Mouse (Mus musculus): Measurements from ENCODE around the gene Lrrc26. TPM values are rescaled to one million over a fixed set of nuclear protein-coding genes. Genes with fewer than 3 reads are reported as not detected.
A peak's percentile ranks its signal among the peaks of the same experiment; 100 is the strongest.

Lrrc26 gene
- polyA plus RNA-seq (2014; fragmentation: Nextera tagmentation; extraction: Ambion mirVana), result not detected in 2 replicates

DNA sequence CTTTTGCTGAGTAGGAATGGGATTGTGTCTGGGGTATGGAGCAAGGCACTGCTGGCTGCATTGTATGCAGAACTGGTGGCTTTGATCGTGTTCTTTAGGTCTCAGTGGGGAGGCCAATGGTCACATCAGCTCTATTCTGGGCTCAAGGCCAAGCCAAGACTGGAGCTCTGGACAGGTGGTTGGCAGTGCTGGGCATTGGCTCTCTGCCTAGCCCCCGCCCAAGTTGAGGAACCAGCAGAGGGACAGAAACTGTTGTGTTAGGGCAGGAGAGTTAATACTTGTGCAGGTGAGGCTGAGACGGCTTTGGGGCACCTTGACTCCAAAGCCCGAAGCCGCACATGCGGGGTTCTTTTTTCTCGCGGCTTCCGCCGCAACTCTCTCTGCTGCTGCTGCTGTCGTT lies at the start of gene Lrrc26:
Gene Lrrc26, plus strand, starts transcription at position 265 of the 400 bp plus-strand sequence.
- H3K27ac ChIP-seq (replicated peaks in 1 of 2; ENCODE audit: control insufficient read depth in 1 of 2, insufficient read depth in 1 of 2, low read depth in 2 of 2, low read length in 2 of 2), result no peak within 1 kb of the TSS
- H3K4me1 ChIP-seq (ENCODE audit: control insufficient read depth in 2 of 2, insufficient read depth in 2 of 2, low read length in 2 of 2), result peaks cover 0 to 16% of the 10 kb centered on the region in 2 experiments; a peak in 3 of 4 replicates
- no peak within 1 kb of the TSS for H3K9ac ChIP-seq (ENCODE audit: low read length)
- no peak for ATAC-seq (ENCODE audit: insufficient number of reproducible peaks, insufficient read depth, low FRiP score, low read depth)
- H3K9me3 ChIP-seq (ENCODE audit: control insufficient read depth, low read length), result no peaks in the 10 kb centered on the region
- peak within 1 kb of the TSS; percentile 47 for H3K4me2 ChIP-seq (ENCODE audit: low read length)
- 7% methylated on average over 11 of the region's 11 CpGs for WGBS
- H3K36me3 ChIP-seq (ENCODE audit: control insufficient read depth, insufficient read depth, low read length), result peaks cover 19% of the 10 kb centered on the region
- H3K4me3 ChIP-seq (ENCODE audit: control insufficient read depth in 1 of 2, insufficient read depth in 1 of 2, low read depth in 1 of 2, low read length in 2 of 2), result peak within 1 kb of the TSS; percentile 14 to 19; a peak in 3 of 4 replicates
- peaks cover 69% of the 10 kb centered on the region for H3K27me3 ChIP-seq (ENCODE audit: control insufficient read depth, insufficient read depth, low read length)

DNA sequence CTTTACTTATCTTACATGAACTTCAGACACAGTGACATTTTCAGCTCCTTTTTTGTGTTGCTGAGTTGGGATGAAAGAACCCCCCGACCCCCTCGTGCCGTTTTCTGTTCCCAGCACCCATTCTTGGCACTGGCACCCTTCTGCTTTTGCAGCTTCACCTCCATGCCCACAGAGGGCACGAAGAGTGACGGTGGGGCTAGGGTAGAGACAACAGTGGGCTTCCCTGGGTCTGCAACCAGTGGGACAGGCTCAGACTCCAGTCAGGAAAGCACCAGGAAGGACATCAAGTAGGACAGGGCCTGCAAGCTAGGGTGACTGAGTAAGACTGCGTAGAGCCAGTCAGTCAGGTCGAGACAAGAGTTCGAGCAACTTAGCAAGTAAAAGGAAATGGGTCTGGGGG lies 49.4 kb upstream of the Lrrc26 start:
- H3K9me3 ChIP-seq (ENCODE audit: control insufficient read depth, low read length), result no peaks in the 10 kb centered on the region
- no peaks in the 10 kb centered on the region for H3K36me3 ChIP-seq (ENCODE audit: control insufficient read depth, insufficient read depth, low read length)
- WGBS, result 53% methylated on average over 8 of the region's 8 CpGs
- H3K27ac ChIP-seq (replicated peaks in 1 of 2; ENCODE audit: control insufficient read depth in 1 of 2, insufficient read depth in 1 of 2, low read depth in 2 of 2, low read length in 2 of 2), result no peak overlapping the region
- peaks cover 28% of the 10 kb centered on the region for H3K27me3 ChIP-seq (ENCODE audit: control insufficient read depth, insufficient read depth, low read length)
- peak overlapping the region; percentile 2; the same call in 1 of the 2 replicates for H3K9ac ChIP-seq (ENCODE audit: low read length)
- ATAC-seq (ENCODE audit: insufficient number of reproducible peaks, insufficient read depth, low FRiP score, low read depth), result no peak
- H3K4me2 ChIP-seq (ENCODE audit: low read length), result peak overlapping the region; percentile 98
- H3K4me3 ChIP-seq (ENCODE audit: control insufficient read depth in 1 of 2, insufficient read depth in 1 of 2, low read depth in 1 of 2, low read length in 2 of 2), result peak overlapping the region; percentile 19 to 28; a peak in 3 of 4 replicates
- peaks cover 8 to 18% of the 10 kb centered on the region in 2 experiments for H3K4me1 ChIP-seq (ENCODE audit: control insufficient read depth in 2 of 2, insufficient read depth in 2 of 2, low read length in 2 of 2)

DNA sequence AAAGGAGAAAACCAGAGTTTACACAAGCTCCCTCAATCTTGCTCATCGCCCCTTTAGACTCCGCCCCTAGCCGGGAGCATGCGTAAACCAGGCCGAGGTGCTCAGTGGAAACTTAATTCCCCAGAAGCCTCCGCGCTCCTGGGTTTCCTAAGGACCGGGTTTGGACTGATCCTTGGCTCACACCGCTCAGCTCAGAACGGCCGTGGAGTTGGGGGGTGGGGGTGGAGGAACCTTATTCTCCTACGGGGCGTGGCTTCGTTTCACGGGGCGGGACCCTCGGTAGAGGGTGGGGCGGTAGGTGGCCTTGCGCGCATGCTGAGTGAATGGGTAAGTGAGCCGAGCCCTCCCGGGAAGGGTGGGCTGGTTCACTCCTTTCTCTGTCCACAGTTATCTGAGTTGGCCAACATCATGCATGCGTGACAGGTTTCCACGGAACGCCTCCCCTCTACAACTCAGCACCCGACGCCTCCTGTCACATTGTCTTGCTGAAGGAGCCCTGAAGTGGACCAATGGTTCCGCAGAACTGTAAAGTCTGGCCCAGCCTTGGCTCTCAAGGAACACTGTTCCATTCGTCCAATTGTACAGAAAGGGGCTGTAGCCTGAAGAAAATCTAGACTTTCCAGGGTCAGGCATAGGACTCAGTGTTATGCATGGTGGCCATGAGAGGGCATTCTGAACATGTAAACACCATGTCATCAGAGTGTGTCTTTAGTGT lies 48.8 kb upstream of the Lrrc26 start:
- WGBS, result 2% methylated on average over 29 of the region's 29 CpGs
- Histone ChIP-seq H3K27ac (replicated peaks in 1 of 2; ENCODE audit: control insufficient read depth in 1 of 2, insufficient read depth in 1 of 2, low read depth in 2 of 2, low read length in 2 of 2) (no peak overlapping the region), H3K36me3 (ENCODE audit: control insufficient read depth, insufficient read depth, low read length) (no peaks in the 10 kb centered on the region), H3K4me1 (ENCODE audit: control insufficient read depth in 2 of 2, insufficient read depth in 2 of 2, low read length in 2 of 2) (peaks cover 8 to 18% of the 10 kb centered on the region in 2 experiments), H3K4me2 (ENCODE audit: low read length) (peak overlapping the region; percentile 98), H3K27me3 (ENCODE audit: control insufficient read depth, insufficient read depth, low read length) (peaks cover 28% of the 10 kb centered on the region), H3K9ac (ENCODE audit: low read length) (peak overlapping the region; percentile 2; the same call in 1 of the 2 replicates), H3K4me3 (ENCODE audit: control insufficient read depth in 1 of 2, insufficient read depth in 1 of 2, low read depth in 1 of 2, low read length in 2 of 2) (peak overlapping the region; percentile 19 to 28), H3K9me3 (ENCODE audit: control insufficient read depth, low read length) (no peaks in the 10 kb centered on the region)
- peak; percentile 64 for ATAC-seq (ENCODE audit: insufficient number of reproducible peaks, insufficient read depth, low FRiP score, low read depth)

DNA sequence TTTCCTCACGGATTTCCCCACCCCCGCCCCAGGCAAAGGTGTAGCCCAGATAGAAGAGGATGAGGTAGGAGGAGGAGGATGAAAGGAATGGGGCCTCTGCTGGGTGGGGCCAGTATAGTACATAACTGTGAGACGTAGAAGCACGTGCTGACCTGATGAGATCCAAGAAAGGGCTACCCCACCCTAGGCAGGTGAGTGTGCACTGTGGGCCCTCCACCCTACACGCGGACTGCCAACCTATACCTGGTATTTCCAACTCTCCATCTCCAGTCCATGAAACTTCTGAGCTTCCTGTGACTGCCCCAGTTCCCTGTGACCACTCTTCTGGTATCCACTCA lies 48.3 kb upstream of the Lrrc26 start:
- Histone ChIP-seq H3K4me3 (ENCODE audit: control insufficient read depth in 1 of 2, insufficient read depth in 1 of 2, low read depth in 1 of 2, low read length in 2 of 2) (peak overlapping the region; percentile 47 to 53), H3K36me3 (ENCODE audit: control insufficient read depth, insufficient read depth, low read length) (no peaks in the 10 kb centered on the region), H3K4me1 (ENCODE audit: control insufficient read depth in 2 of 2, insufficient read depth in 2 of 2, low read length in 2 of 2) (peaks cover 8 to 18% of the 10 kb centered on the region in 2 experiments), H3K4me2 (ENCODE audit: low read length) (peak overlapping the region; percentile 98), H3K9ac (ENCODE audit: low read length) (peak overlapping the region; percentile 2; the same call in 1 of the 2 replicates), H3K9me3 (ENCODE audit: control insufficient read depth, low read length) (no peaks in the 10 kb centered on the region), H3K27me3 (ENCODE audit: control insufficient read depth, insufficient read depth, low read length) (peaks cover 28% of the 10 kb centered on the region), H3K27ac (replicated peaks in 1 of 2; ENCODE audit: control insufficient read depth in 1 of 2, insufficient read depth in 1 of 2, low read depth in 2 of 2, low read length in 2 of 2) (no peak overlapping the region)
- WGBS, result 20% methylated on average over 6 of the region's 6 CpGs
- ATAC-seq (ENCODE audit: insufficient number of reproducible peaks, insufficient read depth, low FRiP score, low read depth), result no peak

DNA sequence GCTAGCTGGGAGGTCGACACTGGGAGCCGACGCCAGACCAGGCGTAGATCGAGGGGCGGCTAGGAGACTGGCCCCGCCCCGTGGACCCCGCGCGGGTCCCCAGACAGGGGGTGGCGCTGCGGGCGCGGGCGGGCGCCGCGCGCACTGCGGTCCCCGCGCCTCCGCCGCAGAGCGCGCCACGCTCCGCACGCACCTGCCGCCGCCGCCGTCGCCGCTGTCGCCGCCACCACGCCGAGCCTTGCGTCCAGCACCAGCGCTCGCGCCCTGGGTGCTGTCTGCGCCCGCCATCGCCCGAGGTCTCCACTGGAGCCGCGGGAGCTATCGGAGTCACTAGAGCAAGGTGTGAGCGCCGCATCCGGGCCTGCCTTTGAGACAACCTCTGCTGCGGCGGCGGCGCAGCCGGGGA lies 47.6 kb upstream of the Lrrc26 start, which contains the start of the genes Rnf208 and Cysrt1:
Gene Rnf208, plus strand, starts transcription at position 155 of the 406 bp plus-strand sequence.
Gene Cysrt1, minus strand, starts transcription at position 352 of the 406 bp plus-strand sequence.
- Histone ChIP-seq H3K4me1 (ENCODE audit: control insufficient read depth in 2 of 2, insufficient read depth in 2 of 2, low read length in 2 of 2) (peaks cover 8 to 18% of the 10 kb centered on the region in 2 experiments), H3K27ac (replicated peaks in 1 of 2; ENCODE audit: control insufficient read depth in 1 of 2, insufficient read depth in 1 of 2, low read depth in 2 of 2, low read length in 2 of 2) (no peak within 1 kb of the TSS), H3K9ac (ENCODE audit: low read length) (peak within 1 kb of the TSS; percentile 77), H3K4me3 (ENCODE audit: control insufficient read depth in 1 of 2, insufficient read depth in 1 of 2, low read depth in 1 of 2, low read length in 2 of 2) (peak within 1 kb of the TSS; percentile 47 to 53), H3K27me3 (ENCODE audit: control insufficient read depth, insufficient read depth, low read length) (peaks cover 28% of the 10 kb centered on the region), H3K4me2 (ENCODE audit: low read length) (peak within 1 kb of the TSS; percentile 98), H3K9me3 (ENCODE audit: control insufficient read depth, low read length) (no peaks in the 10 kb centered on the region), H3K36me3 (ENCODE audit: control insufficient read depth, insufficient read depth, low read length) (peaks cover under 1% of the 10 kb centered on the region; the same call in 1 of the 2 replicates)
- no peak for ATAC-seq (ENCODE audit: insufficient number of reproducible peaks, insufficient read depth, low FRiP score, low read depth)
- WGBS, result under 1% methylated on average over 55 of the region's 59 CpGs

DNA sequence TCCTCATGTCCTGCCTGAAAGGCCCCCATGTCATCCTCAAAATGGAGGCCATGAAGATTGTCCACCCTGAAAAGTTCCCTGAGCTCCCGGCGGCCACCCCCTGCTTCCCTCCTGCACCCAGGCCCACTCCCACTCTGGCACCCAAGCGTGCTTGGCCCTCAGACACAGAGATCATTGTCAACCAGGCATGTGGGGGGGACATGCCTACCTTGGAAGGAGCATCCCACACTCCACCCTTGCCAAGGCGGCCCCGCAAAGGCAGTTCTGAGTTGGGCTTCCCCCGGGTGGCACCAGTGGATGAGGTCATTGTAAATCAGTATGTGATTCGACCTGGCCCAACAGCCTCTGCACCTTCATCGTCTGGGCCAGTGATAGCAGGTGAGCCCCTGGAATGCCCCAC lies 46.4 kb upstream of the Lrrc26 start:
- H3K4me2 ChIP-seq (ENCODE audit: low read length), result no peak overlapping the region
- peaks cover 8 to 18% of the 10 kb centered on the region in 2 experiments for H3K4me1 ChIP-seq (ENCODE audit: control insufficient read depth in 2 of 2, insufficient read depth in 2 of 2, low read length in 2 of 2)
- H3K4me3 ChIP-seq (ENCODE audit: control insufficient read depth in 1 of 2, insufficient read depth in 1 of 2, low read depth in 1 of 2, low read length in 2 of 2), result no peak overlapping the region
- H3K9ac ChIP-seq (ENCODE audit: low read length), result no peak overlapping the region
- no peak for ATAC-seq (ENCODE audit: insufficient number of reproducible peaks, insufficient read depth, low FRiP score, low read depth)
- peaks cover 28% of the 10 kb centered on the region for H3K27me3 ChIP-seq (ENCODE audit: control insufficient read depth, insufficient read depth, low read length)
- H3K36me3 ChIP-seq (ENCODE audit: control insufficient read depth, insufficient read depth, low read length), result peaks cover 13% of the 10 kb centered on the region; the same call in 1 of the 2 replicates
- WGBS, result 67% methylated on average over 8 of the region's 8 CpGs
- no peaks in the 10 kb centered on the region for H3K9me3 ChIP-seq (ENCODE audit: control insufficient read depth, low read length)
- H3K27ac ChIP-seq (replicated peaks in 1 of 2; ENCODE audit: control insufficient read depth in 1 of 2, insufficient read depth in 1 of 2, low read depth in 2 of 2, low read length in 2 of 2), result no peak overlapping the region

DNA sequence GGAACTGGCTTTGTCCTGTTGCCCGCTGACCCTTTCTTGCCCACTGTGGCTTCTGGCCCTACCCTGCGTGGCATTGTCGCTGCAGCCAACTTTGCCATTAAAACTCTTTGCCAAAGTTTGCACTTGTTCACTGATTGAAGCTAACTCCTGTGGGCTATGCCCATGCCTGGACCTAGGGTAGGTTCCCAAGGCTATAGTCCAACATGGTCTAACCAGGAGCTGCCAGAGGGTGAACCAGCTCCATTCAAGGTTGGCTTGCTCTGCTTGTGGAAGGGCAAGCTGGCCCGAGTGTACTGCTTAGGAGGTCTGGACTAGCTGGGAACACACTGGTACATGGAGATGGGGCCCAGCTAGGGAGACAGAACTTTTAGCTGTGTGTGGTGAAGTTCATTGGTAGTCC lies 45.6 kb upstream of the Lrrc26 start:
- H3K4me1 ChIP-seq (ENCODE audit: control insufficient read depth in 2 of 2, insufficient read depth in 2 of 2, low read length in 2 of 2), result peaks cover 8 to 18% of the 10 kb centered on the region in 2 experiments
- no peak for ATAC-seq (ENCODE audit: insufficient number of reproducible peaks, insufficient read depth, low FRiP score, low read depth)
- no peak overlapping the region for H3K9ac ChIP-seq (ENCODE audit: low read length)
- no peak overlapping the region for H3K4me3 ChIP-seq (ENCODE audit: control insufficient read depth in 1 of 2, insufficient read depth in 1 of 2, low read depth in 1 of 2, low read length in 2 of 2)
- H3K4me2 ChIP-seq (ENCODE audit: low read length), result no peak overlapping the region
- no peaks in the 10 kb centered on the region for H3K9me3 ChIP-seq (ENCODE audit: control insufficient read depth, low read length)
- no peak overlapping the region for H3K27ac ChIP-seq (replicated peaks in 1 of 2; ENCODE audit: control insufficient read depth in 1 of 2, insufficient read depth in 1 of 2, low read depth in 2 of 2, low read length in 2 of 2)
- H3K27me3 ChIP-seq (ENCODE audit: control insufficient read depth, insufficient read depth, low read length), result peaks cover 28% of the 10 kb centered on the region
- H3K36me3 ChIP-seq (ENCODE audit: control insufficient read depth, insufficient read depth, low read length), result peaks cover 21% of the 10 kb centered on the region; the same call in 1 of the 2 replicates
- WGBS, result 78% methylated on average over 4 of the region's 4 CpGs

Measured in heart, embryonic 14.5 days (tissue).